Mouse (Mus musculus) layer of hippocampus, postnatal 10 days (tissue): Measurements from ENCODE around the gene Xpo5. TPM values are rescaled to one million over a fixed set of nuclear protein-coding genes. Genes with fewer than 3 reads are reported as not detected.
A peak's percentile ranks its signal among the peaks of the same experiment; 100 is the strongest.

Experiments
- DNase-seq, 2 experiments: peaks; one replicate each; pipeline ENCODE4 v3.0.0; 2021; ENCODE audit warnings: low spot score in 2 of 2
- total RNA-seq, 2 experiments: library from RNA; stranded (reverse); gene quantifications; 2 replicates each; pipeline ENCODE4 v1.2.3; 2021

Xpo5 gene
- total RNA-seq, 2 experiments from 2014 or later: 43.0 to 43.9 TPM

DNA sequence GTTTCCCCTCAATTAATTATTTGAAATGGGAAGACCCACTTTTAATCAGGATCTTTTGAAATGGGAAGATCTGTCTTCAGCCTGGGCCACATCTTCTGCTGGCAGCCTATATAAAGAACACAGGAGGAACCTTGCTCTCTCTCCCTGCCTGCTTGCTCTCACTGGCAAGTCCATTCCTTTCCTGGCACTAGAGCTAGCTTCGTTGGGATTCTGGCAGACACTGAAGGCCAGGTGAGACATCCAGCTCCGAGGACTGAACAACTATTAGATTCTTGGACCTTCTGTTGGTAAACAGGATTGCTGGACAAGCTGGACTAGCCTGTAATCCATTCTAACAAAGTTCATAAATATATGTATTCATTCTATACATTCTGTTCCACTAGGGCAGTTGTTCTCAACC lies 13.8 kb upstream of the Xpo5 start:
- DNase-seq: no peak

DNA sequence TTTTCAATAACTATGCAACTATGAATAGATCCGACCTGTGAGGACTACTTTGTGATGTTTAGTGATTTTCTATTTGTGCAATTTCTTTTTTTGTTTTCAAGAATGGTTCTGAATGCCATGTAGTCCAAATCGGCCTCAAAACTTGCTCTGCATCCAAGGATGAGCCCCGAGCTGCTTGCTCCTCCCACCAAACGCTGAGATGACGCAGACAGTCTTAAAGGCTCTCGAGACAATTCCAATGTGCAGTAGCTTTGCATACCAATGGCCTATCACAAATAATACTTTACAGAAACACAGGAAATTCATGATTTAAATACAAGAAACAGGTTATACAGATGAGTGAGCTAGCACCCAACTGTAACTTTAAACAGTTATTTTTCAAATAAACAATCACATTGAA lies 1.4 kb upstream of the Xpo5 start:
- DNase-seq: no peak

DNA sequence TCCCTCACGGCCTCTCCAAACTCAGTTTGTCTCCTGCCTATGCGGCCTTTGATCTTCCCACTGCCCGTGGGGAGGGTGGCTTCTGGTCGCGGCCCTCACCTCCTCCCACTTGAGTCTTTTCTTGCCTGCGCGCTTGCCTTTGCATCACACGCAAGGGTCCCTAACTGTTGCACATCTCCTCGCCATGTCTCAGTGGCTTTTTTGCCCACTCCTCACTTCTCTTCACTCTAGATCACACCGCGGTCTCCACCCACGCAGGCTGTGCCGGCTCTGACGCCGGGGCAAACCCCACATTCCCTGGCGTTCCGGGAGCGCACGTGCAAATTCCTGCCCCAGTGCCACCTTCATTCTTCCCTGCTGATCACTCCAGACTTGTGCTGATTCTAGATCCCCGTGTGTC lies 496 bp downstream of the Xpo5 start:
- DNase-seq: no peak

DNA sequence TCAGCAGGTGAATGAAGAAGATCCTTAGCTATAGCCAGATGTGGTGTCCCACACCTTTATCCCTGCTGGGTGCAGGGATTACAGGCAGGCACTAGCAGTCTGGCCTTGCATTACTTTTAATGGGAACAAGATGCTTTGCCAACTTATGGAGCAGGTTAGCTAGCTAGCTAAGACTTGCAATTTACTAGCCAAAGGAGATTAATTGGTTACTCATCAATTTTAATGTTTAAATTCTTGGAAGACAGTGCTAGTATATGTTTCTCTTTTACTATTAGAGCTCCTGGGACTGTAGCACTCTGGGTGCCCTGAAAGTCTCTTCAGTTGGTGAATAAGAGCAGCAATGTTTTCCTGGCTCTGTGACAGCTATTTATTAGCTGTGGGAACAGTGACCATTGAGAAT lies 4.1 kb downstream of the Xpo5 start:
- no peak for DNase-seq

DNA sequence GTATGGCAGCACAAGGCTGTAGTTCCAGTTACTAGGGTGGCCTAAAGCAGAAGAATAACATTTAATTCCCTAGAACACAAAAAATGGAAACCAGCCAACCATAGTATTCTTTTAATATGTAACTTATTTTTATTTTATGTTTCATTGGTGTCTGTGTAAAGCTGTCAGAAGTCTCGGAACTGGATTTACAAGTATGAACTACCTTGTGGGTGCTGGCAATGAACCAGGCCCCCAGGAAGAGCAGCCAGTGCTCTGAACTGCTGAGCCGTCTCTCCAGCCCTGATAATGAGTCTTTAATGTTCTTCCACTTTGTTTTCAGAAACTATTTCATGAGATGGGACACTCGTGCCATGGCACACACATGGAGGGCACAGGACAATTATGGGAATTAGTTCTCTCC lies 8.0 kb downstream of the Xpo5 start:
- DNase-seq: no peak

DNA sequence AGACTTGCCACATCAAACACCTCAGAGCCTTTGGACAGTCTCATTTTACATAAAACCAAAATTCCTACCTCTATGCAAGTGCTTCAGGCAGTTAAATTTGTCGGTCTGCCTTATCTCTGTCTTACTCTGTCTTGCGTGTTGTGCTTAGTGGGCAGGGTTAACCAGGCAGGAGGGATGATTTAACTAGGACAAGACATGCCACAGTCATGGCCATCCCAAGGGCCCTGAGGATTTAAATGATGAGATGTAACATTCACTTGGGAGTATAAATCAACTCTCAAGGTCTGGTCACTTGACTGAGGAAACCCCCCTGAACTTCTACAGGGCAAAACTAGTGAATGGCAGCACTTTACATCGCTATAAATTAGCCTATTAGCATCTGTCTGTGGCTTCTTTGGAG lies 19.0 kb downstream of the Xpo5 start:
- DNase-seq: no peak

DNA sequence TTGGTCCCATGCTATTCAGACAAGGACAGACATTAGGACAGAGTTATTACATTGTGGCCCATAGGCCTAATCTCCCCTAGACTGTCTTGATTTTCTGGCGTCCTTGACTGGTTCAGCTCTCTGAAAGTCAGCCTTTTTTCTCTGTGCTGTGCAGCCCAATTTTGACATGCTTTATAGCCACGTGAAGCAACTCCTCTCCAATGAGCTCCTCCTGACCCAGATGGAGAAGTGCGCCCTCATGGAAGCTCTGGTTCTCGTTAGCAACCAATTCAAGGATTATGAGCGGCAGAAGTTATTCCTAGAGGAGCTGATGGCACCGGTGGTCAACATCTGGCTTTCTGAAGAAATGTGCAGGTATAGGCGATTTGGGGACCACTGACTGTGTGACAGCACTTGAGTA lies 25.0 kb downstream of the Xpo5 start:
- DNase-seq: no peak

DNA sequence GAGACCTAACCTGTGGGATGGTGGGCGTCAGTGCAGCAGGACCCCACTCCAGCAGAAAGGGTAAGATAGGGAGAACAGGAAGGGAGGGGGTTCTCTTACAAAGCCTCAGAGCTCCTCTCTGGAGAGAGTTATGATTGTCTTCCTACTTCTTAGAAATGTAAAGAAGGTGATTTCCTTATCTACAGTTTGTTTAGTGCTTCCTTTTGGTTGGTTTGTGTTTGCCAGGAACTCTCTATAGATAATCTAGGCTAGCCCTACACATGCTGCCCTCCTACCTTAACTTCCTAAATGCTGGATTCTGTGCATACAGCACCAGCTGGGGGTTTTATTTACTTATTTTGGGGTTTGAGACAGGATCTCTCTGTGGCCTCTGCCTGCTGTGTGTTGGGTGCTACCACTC lies 33.5 kb downstream of the Xpo5 start:
- no peak for DNase-seq

DNA sequence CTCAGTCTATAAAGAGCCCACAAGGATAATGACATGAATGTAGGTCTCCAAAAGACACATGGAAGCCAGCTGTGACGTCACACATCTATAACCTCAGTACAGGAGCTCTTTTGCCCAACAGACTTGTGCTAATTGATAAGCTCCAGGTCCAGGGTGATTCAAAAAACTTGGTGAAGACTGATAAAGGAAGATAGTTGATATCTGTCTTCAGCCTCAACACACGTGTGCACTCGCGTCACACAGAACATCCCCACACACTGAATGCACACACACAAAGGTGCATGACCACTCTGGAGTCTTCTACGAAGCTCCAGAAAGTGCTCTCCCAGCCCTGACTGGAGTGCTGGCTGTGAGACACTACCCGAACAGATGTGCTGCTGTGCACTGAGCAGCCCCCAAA lies 34.5 kb downstream of the Xpo5 start:
- no peak for DNase-seq

DNA sequence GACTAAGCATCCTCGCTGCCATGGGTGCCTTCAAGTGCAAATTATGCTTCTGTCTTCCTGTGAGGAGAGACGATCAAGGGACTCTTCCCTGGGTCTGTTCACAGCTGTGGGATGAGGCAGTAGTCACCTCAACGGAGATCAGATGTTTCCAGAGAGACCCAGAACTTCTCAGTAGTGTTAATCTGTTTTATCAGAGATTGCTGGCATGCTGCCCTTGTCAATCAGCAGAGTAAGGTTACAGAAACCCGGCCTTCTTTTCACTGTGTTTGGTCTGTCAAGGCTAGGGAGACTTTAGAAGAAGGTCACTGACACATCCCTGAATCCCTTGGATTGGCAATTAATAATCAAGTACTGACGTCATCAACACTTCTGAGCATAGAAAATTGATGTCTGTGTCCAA lies 34.9 kb downstream of the Xpo5 start:
- no peak for DNase-seq

DNA sequence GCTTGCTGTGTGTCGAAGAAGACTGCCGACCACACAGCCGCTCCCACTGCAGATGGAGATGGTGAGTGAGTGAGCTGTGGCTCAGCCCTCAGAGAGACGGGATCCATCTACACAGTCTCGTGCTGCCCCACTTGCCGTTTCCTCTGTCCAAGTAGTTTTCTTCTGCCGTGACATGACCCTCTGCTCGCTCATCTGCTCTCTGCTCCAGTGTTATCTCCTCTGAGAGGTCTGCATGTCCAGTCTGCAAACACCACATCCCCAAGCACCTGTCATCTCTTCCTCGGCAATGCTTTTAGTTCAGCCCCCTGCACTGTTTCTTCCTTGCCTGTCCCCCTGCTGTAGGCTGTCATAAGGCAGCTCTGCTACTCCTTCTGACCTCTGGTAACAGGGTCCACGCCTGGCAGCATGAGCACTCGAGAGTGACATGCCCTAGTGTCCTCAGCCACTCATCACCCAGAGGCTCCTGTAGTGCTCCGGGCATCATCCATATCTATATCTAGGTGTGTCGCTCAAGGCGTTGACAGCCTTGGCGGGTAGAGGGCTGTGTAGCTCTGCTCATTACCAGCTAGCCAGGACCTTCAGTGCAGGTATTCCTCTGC lies 37.0 kb downstream of the Xpo5 start:
- no peak for DNase-seq

DNA sequence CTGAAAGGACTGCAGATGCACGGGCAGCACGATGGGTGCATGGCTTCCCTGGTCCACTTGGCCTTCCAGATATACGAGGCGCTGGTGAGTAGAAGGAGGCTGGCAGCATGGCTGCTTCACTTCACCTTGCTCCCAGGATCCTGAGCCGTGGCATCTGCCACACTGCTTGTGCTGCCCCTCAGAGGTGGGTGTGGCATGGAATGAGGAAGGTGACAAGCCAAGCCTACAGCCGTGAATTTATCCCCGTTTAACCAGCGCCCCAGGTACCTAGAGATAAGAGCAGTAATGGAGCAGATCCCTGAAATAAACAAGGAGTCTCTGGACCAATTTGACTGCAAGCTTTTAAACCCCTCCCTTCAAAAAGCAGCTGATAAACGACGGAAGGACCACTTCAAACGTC lies 38.9 kb downstream of the Xpo5 start:
- DNase-seq: no peak

DNA sequence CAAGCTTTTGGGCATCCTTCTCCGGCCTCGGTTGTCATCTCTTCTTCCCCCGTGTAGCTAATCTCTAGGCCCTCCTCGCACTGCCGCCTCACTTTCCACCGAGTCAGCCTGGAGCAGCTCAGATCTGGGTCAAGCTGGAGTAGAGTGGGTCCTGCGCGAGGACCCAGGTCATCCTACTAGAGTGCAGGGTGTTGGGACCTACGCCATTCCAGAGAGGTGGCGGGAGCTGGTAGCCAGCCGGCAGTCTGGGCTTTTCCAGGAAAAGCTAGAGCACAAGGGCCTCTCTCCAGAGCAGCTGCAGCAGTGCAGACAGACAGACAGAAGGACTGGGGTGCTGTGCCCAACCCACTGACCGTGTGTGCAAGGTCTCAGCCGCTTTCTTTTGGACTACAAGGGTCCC lies 39.7 kb downstream of the Xpo5 start:
- DNase-seq: no peak

DNA sequence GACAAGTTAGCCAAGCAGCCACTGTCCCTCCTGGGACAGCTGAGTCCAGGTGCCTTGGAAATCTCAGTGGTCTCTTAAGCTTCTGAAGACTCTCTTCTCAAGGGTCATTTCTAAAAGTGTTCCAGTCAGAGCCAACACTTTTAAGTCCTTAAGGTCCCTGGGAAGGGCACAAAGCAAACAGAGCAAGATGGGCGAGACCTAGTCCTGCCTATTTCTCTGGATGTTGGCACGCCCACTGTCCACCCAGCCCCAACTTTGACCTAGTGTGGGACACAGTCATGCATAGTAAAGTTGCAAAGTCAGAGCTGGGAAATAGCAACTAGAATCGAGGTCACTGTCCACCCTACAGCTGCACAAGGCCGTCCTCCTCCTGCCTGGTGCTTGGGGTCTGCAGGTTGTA lies 40.4 kb downstream of the Xpo5 start:
- DNase-seq: no peak

DNA sequence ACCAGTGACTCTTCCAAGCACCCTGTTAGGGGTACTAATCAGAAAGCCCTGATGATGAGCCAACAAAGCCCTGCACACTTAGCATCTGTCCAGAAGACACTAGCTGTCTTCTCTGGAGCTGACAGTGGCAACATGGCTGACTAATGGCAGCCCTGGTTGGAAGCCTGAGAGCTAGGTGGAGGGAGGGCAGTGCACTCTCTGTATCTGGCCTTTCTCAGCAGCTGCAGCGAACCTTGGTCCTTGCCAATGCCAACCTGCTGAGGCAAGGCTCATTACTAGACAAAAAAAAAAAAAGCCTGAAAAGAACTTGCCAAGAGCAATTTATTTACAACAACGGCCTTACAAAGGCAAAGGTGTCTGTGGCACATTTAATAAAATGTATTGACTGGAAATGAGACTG lies 41.0 kb downstream of the Xpo5 start:
- DNase-seq: no peak

DNA sequence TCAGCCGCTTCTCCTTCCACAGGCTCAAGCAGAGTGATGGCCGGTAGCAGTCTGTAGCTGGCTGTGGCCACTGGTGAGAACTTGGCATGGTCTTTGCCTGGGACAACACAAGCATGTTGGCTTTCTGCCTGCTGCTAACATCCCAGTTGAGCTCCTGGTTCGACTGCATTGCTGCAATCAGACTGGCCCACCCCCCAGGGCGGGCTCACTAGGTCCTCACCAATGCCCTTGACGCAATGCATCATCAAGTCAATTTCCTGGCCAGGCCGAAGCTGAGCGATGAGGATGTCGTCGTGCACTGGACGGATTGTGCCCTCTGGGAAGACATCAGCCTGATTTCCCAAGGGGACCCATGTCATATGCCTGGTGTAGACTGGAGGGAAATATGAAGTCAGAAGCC lies 42.0 kb downstream of the Xpo5 start:
- no peak for DNase-seq

DNA sequence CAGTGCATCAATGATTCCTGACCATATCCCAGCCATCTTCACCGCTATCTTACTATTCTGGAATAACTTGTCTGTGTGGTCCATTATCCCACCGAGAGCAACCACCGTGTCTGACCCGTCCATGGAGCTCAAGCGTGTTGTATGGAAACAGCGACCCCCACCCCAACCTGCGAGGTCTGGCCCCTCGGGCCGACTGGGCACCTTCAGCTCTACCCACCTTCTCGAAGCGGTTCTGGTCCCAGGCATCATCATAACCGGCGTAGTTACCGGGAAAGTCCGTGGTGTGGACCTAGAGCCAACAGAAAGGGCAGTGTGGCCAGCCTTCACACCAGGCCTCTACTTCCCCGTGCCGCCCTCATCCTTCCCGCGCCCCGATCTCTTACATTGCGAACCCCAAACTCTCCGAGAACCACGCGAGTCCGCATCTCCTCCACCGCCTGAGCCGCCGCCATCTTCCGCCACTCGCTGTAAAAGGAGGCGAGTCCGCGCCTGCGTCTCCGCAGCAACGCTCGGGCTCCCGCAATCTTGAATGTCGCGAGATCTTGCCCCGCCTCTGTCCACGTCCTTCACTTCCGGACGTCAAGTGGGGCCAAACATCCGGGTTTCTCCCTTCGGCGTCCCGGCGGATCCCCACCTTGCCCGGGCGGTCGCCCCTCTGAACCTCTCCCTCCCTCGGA lies 45.1 kb downstream of the Xpo5 start, which contains the start of the genes Polr1c and Yipf3:
TSS of gene Polr1c (minus strand) at position 543 of the 677 bp plus-strand sequence.
TSS of gene Yipf3 (plus strand) at position 569 of the 677 bp plus-strand sequence.
- DNase-seq: peak; percentile 94 to 96

DNA sequence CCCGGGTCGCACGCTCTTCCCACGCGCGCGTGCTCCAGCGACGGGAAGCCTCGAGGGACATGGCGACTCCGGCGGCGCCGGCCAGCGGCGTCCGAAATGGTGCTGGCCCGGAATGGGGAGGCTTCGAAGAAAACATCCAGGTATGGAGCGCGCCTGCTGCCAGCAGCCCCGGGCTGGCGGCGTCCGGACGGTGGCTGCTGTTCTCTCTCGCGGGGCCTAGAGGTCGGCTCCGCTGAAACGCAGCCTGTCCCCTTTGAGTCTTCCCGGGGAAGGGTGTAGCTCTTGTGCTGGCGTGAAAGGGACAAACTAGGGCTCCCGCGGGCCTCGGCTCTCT lies 45.6 kb downstream of the Xpo5 start:
- no peak for DNase-seq

DNA sequence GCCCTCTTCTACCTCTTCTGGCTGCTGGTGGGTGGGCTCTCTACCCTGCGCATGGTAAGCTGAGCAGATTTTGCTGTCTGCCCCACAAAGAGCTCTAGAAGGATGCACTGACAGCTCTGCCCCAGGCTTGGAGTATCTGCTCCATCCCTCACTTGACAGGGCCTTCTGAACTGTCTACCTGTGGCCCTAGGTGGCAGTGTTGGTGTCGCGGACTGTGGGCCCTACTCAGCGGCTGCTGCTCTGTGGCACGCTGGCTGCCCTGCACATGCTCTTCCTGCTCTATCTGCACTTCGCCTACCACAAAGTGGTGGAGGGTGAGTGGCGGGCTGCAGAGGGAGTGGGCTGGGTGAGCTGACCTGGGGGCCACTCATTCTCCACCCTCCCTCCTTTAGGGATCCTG lies 48.6 kb downstream of the Xpo5 start:
- DNase-seq: no peak

DNA sequence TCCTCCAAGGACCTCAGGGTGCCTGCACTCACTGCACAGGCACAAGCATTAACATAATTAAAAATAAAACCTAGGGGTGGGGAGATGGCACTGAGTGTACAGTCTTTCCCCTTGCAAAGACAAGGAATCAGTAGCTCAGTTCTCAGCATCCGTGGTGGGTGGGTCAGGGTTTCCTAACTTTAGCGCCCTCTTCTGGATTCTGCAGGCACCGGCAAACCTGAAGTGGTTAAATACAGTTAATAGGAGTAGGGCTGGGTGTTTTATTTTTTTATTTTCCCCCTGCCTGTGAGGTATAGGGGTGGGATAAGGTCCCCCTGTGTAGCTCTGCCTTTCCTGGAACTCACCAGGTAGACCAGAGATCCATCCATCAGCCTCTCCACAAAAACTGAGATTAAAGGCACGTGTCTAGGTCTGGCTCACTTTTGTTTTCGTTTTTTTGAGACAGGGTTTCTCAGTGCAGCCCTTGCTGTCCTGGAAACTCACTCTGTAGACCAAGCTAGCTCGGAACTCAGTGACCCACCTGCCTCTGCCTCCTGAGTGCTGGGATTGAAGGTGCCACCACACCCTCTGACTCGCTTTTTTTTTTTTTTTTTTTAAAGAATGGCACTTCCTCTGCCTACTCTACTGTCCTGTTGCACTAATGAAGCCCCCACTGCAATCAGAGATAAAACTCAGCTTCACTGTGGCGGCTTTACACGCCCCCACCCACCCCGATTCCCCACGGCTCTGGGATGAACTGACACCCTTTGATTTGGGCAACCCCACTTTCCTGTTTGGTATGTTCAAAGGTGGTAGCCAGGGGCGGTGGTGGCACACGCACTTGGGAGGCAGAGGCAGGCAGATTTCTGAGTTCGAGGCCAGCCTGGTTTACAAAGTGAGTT lies 50.2 kb downstream of the Xpo5 start:
- peak; percentile 51 to 65 for DNase-seq

DNA sequence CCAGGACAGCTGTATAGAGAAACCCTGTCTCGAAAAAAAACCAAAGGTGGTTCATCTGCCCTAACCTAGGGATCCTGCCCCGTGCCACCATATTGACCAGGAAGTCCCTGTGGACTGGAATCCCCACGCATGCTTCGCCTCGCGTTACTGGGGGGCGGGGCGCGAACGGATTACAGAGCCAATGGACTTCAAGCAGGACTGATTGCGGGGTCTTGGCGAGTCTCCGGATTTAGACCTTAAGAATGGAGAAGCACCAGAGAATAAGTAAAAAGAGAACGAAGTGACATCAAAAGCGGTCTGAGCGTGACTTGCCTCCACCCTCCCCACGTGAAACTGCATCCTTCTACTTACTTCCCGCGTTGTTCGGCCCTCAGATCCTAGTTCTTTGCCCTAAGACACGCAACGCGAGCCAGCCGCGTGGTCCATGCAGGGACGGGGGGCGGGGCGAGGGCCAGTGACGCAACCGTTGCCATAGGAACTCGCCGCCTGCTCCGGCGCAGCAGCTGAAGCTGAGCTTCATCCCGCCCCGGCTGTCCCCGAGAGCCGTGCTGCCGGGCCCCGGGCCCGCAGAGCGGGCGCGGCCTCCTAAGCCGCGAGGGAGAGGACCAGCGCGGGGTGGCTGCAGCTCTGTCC lies 51.0 kb downstream of the Xpo5 start, which contains the start of gene Lrrc73:
TSS of gene Lrrc73 (plus strand) at position 80 of the 633 bp plus-strand sequence.
- peak; percentile 93 to 95 for DNase-seq

DNA sequence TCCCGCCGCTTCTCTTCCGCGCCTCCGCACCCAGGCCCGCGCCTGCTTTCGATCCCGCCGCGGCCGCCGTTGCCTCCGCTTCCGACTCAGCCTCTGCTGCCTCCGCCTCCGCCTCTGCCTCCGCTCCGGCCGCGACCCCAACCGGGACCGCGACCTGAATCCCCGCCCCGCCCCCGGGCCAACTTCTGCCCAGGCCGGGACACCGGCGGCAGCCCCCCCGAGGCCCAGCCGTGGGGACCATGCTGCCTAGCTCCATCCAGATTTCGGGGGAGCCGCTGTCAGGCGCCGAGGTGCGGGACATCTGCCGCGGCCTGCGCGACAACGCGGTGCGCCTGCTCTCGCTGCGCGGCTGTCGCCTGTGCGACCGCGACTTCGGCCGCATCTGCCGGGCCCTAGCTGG lies 51.5 kb downstream of the Xpo5 start:
- DNase-seq: peak; percentile 56 to 66
